Mouse (Mus musculus): Measurements from ENCODE around the gene Nbeal2. TPM values are rescaled to one million over a fixed set of nuclear protein-coding genes. Genes with fewer than 3 reads are reported as not detected.
"Not testable (repeated sequence)": the region's sequence is repeated elsewhere in the genome, so short reads cannot be mapped to it uniquely, and the experiment has no call there.

The Nbeal2 gene
- total RNA-seq (2021): 10 to 100 TPM in 1 of 2 experiments, 1 to 10 TPM in 1; 9.3 to 14.4 TPM

DNA sequence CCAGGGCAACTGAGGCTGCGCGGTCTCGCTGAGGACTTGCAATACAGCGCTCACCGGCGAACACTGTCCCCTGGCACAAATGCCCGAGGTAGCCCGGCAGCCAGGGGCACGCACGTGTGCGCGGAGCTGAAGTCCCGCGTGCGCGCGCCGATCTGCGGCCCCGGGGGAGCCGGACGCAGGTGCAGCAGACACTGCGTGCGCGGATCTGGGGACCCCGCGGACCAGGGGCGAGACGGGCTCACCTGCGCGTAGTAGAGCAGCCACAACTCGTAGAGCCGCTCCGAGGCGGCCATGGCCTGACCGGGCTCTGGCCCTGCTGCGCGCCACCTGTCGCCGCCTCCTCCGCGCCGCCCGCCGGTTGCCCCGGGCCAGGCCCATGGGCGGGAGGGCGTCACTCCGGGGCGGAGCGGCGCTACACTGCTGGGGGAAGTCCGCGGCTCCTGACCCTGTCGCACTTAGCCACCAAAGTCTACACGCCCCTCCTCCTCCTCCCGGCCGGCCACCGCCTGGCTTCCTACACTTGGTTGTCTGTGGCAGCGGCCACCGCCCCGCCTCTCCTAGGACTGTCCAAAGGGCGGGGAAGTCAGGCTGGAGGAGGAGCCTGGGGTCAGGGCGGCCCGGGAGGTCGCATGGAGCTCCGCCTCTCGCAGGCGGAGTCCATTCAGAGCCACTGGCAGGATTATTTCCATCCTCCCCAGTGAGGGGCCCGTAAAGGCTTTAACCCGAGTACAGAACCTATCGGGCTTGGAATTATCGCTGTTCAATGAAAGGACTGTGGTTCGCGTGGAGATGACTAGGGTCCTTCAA, at the start of gene Nbeal2:
Gene Nbeal2, minus strand, starts transcription at position 507 of the 807 bp plus-strand sequence.
- intact Hi-C loops (cut with DNase I): no loop called here
- peak; percentile 80 to 83 for DNase-seq (ENCODE audit: low spot score in 2 of 2)

DNA sequence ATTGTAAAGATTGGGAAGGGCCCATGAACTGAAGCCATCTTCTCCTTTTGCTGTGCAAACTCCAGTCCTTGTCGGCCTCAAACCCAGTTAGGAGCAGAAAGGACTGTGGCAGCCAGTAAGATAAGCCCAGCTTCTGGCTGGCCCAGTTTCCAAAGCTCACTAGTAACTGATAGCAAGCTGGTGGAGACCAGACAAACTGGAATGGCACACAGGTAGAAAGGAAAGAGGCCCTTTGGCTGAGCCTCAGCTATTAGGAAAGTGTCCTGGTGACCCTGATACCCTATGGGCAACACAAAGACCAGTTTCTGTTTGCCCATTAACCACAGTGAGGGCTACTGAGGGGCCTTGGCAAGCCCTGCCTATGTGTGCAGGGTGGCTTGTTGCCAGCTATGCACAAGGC, 48.9 kb upstream of the Nbeal2 start:
- intact Hi-C loops (cut with DNase I): loop anchor here (10.0 kb wide), 1 partner anchor 258 kb away; no protein-coding TSS in a partner anchor

DNA sequence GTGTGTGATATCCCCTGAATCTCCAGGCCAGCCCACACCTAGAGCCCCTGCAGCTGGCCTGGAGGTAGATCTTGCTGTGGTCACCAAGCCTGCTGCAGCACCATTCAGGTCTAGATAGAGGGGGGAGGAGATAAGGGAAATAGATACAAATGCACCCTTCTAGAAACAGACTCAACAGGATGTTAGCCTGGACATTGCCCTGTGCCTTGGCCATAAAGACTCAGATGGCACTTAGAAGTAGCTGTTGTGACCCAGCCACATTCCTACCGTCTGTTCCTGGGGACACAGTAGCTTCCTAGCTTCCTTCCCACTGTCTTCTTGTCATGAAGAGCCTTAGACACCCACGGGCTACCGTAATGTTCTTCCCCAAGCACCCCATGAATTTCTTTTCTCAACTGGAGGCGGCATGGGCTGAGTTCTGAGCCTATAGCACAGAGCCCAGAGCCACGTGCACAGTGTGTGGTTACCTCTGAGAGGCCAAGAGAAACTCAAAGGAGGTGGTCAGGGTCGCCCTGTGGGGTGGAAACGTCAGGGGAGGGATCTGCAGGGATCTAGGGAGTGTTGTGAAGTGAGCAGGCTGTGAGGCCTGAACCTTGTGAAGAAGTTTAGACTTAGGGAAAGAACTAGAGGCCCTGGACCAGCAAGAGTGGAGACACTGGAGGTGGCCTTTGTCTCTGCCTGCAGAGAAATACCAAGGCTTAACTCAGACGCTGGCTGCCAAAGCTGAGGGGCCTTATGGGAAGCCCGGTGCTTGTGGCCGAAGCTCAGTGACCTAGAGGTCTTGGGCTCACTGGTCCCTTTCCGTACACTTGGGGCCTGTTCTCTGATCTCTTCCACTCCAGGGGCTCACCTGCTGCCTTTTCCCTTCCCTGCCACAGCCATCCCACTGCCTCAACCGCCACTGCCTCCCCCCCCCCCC, 47.4 kb upstream of the Nbeal2 start:
- intact Hi-C loops (cut with DNase I): loop anchor here (10.0 kb wide), 1 partner anchor 257 kb away; no protein-coding TSS in a partner anchor
- DNase-seq (ENCODE audit: low spot score in 2 of 2): peak in 1 of 2 experiments; percentile 59

More for the DNA sequence above, 48.9 kb upstream of the Nbeal2 start:
- no peak for DNase-seq (ENCODE audit: low spot score in 2 of 2)

DNA sequence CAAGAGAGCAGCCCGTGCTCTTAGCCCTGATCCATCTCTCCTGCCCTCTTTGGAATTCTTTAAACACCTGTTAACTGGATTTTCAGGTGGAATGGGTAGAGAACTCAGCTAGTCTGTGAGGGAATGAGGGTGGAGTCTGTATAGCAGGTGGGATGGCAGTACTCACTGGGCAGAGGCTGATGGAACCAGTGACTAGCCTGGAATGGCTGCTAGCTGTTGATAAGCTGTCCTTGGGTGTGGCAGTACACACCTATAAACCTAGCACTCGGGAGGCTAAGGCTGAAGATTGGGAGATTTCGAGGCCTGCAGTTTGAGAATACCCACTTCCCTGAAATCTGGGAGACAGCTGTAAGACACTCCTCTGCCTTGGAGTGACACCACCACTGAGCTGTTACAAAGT, 45.6 kb upstream of the Nbeal2 start:
- DNase-seq (ENCODE audit: low spot score in 2 of 2): no peak
- intact Hi-C loops (cut with DNase I): no loop called here

DNA sequence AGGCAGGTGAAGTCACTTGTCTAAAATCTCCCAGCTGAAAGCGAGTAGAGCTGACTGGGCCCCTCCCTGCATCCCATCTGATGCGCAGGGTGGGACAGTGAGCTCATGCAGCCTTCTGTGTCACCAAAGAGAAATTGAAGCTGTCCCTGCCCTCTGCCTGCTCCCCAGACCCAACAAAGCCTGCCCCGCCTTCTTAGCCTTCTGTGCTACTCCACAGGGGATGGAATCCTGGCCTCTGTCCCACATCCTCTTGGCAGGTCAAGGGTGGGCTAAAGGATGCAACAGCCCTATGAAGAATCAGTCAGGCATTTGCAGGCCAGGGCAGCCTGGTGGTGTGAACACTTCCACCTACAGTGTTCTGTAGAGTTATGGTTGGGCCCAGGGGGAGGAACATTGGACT, 43.5 kb upstream of the Nbeal2 start:
- DNase-seq (ENCODE audit: low spot score in 2 of 2): no peak
- intact Hi-C loops (cut with DNase I): no loop called here

DNA sequence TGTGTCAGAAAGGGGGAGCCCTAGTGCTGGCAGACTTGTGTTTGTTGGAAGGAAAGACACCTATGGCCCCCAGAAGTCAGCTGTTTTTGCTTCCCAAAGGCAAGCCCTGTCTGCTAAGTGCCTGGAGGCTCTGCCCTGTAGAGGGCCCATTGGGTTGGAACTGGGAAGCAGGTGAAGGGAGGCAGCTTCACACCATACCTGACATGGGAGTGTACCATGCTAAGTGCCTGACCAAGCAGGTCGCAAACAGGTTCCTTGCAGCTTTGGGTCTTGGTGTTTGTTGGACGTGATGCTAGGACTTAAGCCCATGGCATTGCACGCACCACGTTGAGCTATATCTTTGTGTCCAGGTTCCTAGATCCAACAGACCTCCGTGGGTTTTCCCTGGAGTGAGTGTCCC, 42.5 kb upstream of the Nbeal2 start:
- intact Hi-C loops (cut with DNase I): no loop called here
- DNase-seq (ENCODE audit: low spot score in 2 of 2): no peak

DNA sequence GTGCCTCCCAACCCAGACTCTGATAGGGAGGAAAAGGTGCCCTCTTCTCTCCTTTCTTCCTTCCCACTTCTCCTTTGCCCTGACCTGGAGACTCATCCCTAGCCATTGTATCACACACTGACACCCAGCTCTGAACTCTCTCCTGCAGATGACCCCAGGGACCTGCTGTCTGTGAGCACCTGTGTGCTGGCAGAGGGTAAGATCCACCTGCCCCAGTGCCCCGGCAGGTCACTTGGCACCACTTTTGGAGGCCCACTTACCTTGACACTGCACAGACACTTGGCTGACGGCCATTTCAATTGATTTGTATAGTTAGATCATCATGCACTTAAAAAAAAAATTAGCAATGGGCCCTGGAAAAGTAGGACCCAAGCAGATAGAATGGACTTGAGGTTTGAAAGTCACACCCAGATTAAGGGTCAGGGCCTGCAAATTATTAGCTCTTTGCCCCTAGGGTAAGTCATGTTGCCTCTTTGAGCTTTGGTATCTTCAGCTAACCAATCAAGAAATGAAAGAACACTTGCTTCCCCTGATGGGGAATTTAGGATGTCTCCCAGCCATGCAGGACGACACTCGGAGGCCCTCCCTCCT, 41.3 kb upstream of the Nbeal2 start:
- intact Hi-C loops (cut with DNase I): no loop called here
- DNase-seq (ENCODE audit: low spot score in 2 of 2): no peak

DNA sequence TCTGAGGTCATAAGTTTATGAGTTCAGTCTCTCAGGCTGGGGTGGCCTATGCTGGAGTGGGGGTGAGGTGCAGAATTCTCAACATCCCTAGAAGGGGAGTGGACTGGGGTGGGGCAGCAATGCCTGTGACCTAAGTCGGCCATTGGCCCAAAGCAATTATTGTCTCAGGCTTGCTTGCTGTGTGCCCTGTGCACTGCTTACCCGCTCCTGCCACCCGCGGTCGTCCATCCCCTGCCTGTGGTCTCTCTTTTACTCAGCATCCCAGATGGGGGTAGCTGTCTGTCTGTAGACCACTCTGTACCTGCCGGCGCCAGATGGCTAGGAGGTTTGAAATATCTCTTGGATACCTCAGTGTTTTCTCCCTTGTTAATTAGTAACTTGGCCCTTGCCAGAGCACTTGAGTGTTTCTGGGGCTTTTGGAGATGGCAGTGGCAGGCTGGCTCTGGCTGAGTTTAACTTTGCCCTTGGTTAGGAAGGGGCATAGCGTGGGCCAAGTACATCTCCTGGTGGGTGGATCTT, 35.4 kb upstream of the Nbeal2 start:
- intact Hi-C loops (cut with DNase I): no loop called here
- DNase-seq (ENCODE audit: low spot score in 2 of 2): no peak

DNA sequence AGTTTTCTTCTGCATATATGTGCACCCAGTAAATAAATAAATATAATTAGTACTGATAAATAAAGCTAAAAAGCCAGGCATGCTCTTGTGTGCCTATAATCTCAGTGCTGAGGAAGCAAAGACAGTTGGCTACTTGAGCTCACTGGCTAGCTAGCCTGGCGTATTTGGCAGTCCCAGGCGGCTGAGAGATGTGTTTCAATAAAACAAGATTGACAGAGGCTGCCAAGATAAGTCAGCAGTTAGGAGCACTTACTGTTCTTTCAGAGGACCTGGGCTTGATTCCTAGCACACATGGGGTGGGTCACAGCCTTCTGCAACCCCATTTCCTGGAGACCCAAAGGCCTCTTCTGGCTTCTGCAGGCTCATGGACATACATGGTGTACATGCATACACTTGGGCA, 33.9 kb upstream of the Nbeal2 start:
- intact Hi-C loops (cut with DNase I): no loop called here
- DNase-seq (ENCODE audit: low spot score in 2 of 2): no peak

DNA sequence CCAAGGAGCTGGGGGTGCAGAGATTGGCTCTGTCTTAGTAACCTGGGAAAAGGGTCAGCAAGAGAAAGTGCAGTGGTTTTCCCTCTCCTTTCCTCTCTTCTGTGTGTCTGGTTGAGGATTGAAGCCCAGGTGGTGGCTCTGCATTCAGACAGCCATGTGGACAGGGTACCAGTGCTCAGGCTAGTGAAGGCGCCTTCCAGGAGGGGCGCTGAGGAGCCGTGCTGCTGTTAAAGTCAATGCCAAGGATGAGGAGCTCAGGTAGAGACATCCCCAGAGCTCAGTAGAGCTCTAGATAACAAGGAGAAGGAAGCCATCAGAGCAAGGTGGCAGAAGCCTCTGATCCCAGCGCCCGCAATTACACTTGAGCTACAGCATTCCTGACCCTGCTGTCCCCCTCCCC, 33.1 kb upstream of the Nbeal2 start:
- DNase-seq (ENCODE audit: low spot score in 2 of 2): no peak
- intact Hi-C loops (cut with DNase I): no loop called here

DNA sequence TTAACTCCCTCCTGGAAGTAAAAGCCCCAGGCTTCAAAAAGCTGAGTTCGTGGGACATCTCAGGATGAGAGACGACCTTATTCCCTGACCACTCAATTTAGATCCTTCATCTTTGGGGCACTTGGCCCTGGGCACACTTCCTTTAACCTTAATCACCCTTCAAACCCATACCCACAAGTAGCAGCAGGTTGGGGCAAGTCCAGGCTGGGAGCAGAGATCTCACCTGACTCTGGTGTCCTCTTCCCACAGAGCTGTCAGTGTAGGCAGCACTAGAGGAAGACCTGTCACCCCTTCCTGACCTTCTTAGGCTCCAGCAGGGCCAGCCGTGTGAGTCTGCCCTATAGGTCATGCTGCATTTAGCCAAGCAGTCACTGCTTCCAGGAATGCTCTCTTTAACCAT, 32.5 kb upstream of the Nbeal2 start:
- intact Hi-C loops (cut with DNase I): no loop called here
- DNase-seq (ENCODE audit: low spot score in 2 of 2): no peak

DNA sequence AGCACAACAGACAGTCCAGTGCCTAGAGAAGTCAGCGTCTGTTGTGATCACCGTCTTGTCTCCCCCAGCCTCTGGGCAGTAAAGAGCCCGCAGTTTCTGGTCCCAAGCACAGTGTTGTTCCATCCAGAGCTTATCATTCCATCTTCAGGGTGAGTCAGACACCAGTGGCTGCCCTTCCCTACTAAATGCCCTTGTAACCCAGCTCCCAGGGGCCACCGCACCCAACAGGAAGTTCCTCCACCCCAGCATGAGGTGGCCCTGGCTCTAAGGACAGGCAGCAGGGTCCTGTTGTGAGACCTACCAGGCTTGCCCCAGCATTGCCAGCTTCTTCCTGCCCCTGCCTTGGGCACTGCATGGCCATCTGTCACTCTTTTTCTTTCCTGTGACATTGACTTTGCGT, 31.6 kb upstream of the Nbeal2 start:
- intact Hi-C loops (cut with DNase I): no loop called here
- DNase-seq (ENCODE audit: low spot score in 2 of 2): no peak

DNA sequence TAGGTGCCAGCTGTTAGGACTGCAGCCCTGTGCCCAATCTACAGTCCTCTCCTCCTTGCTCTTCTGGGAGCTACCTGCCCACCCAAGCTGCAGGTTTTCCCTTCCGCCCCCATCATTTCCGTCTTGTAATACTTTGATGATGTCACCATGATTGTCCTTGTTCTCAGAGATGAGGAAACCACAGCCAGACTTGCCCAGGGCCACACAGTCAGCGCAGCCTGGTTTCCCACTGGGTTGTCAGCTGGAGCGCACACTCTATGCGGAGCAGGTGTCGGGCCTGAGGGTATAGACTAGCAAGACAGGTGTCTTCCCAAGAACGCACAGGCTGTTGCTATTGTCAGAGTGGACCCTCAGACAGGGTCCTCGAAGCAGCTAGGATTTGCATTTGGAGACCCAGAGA, 31.2 kb upstream of the Nbeal2 start:
- no peak for DNase-seq (ENCODE audit: low spot score in 2 of 2)
- intact Hi-C loops (cut with DNase I): no loop called here

DNA sequence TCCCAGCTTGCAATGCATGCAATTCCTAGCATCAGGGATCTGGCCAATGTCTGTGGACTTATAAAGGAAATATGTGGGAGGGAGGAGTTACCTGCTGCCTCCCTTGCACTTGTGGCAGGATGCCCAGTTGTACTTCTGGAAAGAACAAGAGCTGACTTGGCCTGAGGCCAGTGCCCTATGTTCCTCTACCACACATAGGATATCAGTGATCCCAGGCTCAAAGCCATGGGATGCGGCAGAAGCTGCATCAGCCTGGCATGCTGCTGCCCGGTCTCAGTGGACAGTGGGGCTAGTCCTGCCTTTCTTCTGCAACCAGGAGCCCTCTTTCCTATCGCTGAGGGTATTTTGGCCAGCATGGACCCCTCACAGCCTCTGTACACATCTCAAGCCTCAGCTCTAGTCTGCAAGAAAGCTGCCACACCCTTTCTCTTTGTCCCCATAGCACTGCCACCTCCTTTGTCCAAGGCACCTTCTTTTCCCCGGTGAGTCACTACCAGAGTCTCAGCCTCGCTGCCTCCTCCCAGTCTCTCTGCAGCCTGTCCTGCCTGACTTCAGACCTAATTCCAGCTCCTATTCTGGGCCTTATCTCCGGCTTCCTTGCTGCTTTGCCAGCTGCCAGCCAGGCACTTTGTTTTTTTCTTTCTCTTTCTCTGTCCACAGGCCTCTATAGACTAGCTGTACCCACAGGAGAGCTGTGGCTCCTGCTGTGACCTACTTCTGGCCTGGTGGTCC, 30.3 kb upstream of the Nbeal2 start:
- intact Hi-C loops (cut with DNase I): no loop called here
- peak; percentile 73 to 80 for DNase-seq (ENCODE audit: low spot score in 2 of 2)

DNA sequence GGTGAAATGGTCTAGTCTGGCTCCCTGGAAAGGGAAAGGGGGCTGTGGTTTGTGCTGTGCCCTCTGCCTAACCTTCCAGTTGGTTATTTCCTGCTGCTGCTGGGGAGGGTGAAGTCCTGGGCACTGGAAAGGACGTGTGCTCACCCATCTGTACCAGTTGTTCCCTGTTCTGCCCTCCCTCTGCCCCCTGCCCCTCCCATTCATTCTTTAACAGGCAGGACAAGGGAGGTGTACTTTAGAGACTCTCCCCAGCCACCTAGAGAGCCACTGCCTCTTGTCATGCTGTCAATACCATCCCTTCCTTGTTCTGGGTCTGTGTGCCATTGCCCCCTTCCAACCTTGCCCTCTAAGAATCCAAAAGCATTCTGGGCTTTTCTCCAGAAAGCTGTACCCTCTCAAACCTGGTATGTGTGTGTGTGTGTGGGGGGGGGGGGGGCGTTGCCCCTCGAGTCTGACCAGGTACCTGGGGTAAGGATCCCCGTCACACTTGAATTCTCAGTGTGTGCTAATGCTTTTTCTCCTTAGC, 29.7 kb upstream of the Nbeal2 start:
- intact Hi-C loops (cut with DNase I): no loop called here
- no peak for DNase-seq (ENCODE audit: low spot score in 2 of 2)

DNA sequence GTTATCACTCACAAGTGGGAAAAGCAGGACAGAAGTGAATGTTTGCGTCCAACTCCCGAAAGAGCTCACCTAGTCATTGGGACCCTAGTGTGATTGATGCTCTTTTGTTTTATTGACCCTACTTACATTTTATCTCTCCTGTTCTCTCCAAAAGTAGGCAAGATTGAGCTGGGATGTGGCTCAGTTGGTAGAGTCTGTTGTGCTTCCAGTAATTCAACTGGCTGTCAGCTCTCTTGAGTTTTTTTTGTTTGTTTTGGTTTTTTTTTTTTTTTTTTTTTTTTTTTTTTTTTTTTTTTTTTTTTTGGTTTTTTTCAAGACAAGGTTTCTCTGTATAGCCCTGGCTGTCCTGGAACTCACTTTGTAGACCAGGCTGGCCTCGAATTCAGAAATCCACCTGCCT, 28.7 kb upstream of the Nbeal2 start:
- intact Hi-C loops (cut with DNase I); DNase-seq (ENCODE audit: low spot score in 2 of 2): not testable (repeated sequence)

DNA sequence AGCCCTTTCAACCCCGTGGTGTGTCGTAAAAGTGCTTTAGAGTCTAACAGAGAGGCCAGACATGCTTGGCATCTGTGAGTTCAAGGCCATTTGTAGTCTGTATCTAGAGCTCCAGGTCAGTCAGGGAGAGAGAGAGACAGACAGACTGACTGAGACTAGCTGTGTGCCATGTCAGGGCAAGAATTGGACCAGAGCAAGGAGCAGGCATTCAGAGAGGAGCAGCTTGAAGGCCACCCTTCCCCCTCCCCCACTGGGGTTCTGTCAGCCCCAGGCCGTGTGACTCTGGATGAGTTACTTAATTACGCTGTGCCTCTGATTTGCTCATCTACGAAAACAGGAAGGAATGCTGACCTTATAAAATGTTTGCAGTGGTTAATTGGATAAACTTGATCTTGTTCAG, 28.3 kb upstream of the Nbeal2 start:
- intact Hi-C loops (cut with DNase I): no loop called here
- DNase-seq (ENCODE audit: low spot score in 2 of 2): no peak

DNA sequence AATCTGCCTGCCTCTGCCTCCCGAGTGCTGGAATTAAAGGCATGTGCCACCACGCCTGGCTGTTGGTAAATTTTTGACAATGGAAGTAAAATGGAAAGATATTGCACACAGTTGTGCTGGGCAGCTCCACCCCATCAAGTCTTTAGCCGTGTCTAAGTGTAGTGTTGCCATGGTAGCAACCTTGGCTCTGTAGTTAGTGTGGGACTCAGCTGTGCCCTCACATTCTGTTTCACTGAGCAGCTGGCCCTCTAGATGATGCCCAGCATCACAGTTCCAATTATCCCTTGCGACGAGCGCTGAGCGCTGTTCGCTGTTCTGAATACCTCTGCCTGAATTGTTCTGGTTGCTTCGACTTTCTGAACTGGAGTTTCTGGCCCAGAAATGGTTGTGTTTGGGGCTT, 27.9 kb upstream of the Nbeal2 start:
- DNase-seq (ENCODE audit: low spot score in 2 of 2): peak in 1 of 2 experiments; percentile 74
- intact Hi-C loops (cut with DNase I): no loop called here

Measured in left cerebral cortex, postnatal 25 days (tissue).